Mouse (Mus musculus): ENCODE measurements around the gene Tnfrsf11a. TPM values are rescaled to one million over a fixed set of nuclear protein-coding genes. Genes with fewer than 3 reads are reported as not detected.
"Not testable (repeated sequence)": the region's sequence is repeated elsewhere in the genome, so short reads cannot be mapped to it uniquely, and the experiment has no call there.

Gene Tnfrsf11a
- polyA plus RNA-seq, 1 experiment = 3.1 TPM

GRCm38 (mm10) chr1:105801252-105801651 lies 20.7 kb downstream of the Tnfrsf11a start:
- no peak overlapping the region for H3K4me3 ChIP-seq (ENCODE audit: extremely low read depth, insufficient read depth, insufficient read length)
- no peak for TF ChIP-seq CTCF (IDR thresholded peaks at IDR 0.05; ENCODE audit: extremely low read depth, insufficient read depth, insufficient read length, insufficient replicate concordance)
- no peak for TF ChIP-seq POLR2A (IDR thresholded peaks at IDR 0.05; ENCODE audit: low read depth, low read length)
- no peaks in the 10 kb centered on the region for H3K27me3 ChIP-seq (ENCODE audit: control insufficient read depth, insufficient read depth, low read length)
- no peak overlapping the region for H3K27ac ChIP-seq (ENCODE audit: insufficient read depth, low read length)
- no peaks in the 10 kb centered on the region for H3K36me3 ChIP-seq (ENCODE audit: control insufficient read depth, insufficient read depth, low read length)
- no peaks in the 10 kb centered on the region; the same call in 1 of the 2 replicates for H3K4me1 ChIP-seq (ENCODE audit: control insufficient read depth, insufficient read depth, insufficient read length)
- no peak for DNase-seq (ENCODE audit: low read depth in 1 of 2, low spot score in 2 of 2)

- no peak overlapping the region for H3K4me3 ChIP-seq (ENCODE audit: extremely low read depth, insufficient read depth, insufficient read length)
- H3K27me3 ChIP-seq (ENCODE audit: control insufficient read depth, insufficient read depth, low read length) = no peaks in the 10 kb centered on the region
- DNase-seq (ENCODE audit: low read depth in 1 of 2, low spot score in 2 of 2) = no peak
- 37% methylated on average over 6 of the region's 6 CpGs for WGBS
- TF ChIP-seq CTCF (IDR thresholded peaks at IDR 0.05; ENCODE audit: extremely low read depth, insufficient read depth, insufficient read length, insufficient replicate concordance) (no peak), POLR2A (IDR thresholded peaks at IDR 0.05; ENCODE audit: low read depth, low read length) (no peak)
- no peaks in the 10 kb centered on the region; the same call in 1 of the 2 replicates for H3K4me1 ChIP-seq (ENCODE audit: control insufficient read depth, insufficient read depth, insufficient read length)
- no peak overlapping the region for H3K27ac ChIP-seq (ENCODE audit: insufficient read depth, low read length)
- no peaks in the 10 kb centered on the region for H3K36me3 ChIP-seq (ENCODE audit: control insufficient read depth, insufficient read depth, low read length)
Measured at GRCm38 (mm10) chr1:105802941-105803340, 22.4 kb downstream of the Tnfrsf11a start.

- DNase-seq (ENCODE audit: low read depth in 1 of 2, low spot score in 2 of 2) = no peak
- TF ChIP-seq POLR2A (IDR thresholded peaks at IDR 0.05; ENCODE audit: low read depth, low read length) (no peak), CTCF (IDR thresholded peaks at IDR 0.05; ENCODE audit: extremely low read depth, insufficient read depth, insufficient read length, insufficient replicate concordance) (no peak)
- whole genome bisulfite sequencing = 87% methylated on average over 3 of the region's 3 CpGs
- Histone ChIP-seq H3K4me1 (ENCODE audit: control insufficient read depth, insufficient read depth, insufficient read length) (no peaks in the 10 kb centered on the region; the same call in 1 of the 2 replicates), H3K27ac (ENCODE audit: insufficient read depth, low read length) (no peak overlapping the region), H3K27me3 (ENCODE audit: control insufficient read depth, insufficient read depth, low read length) (no peaks in the 10 kb centered on the region), H3K36me3 (ENCODE audit: control insufficient read depth, insufficient read depth, low read length) (no peaks in the 10 kb centered on the region), H3K4me3 (ENCODE audit: extremely low read depth, insufficient read depth, insufficient read length) (no peak overlapping the region)
Measured at GRCm38 (mm10) chr1:105804285-105804684, 23.8 kb downstream of the Tnfrsf11a start.

- Histone ChIP-seq H3K4me1 (ENCODE audit: control insufficient read depth, insufficient read depth, insufficient read length) (no peaks in the 10 kb centered on the region; the same call in 1 of the 2 replicates), H3K36me3 (ENCODE audit: control insufficient read depth, insufficient read depth, low read length) (no peaks in the 10 kb centered on the region), H3K27me3 (ENCODE audit: control insufficient read depth, insufficient read depth, low read length) (no peaks in the 10 kb centered on the region), H3K4me3 (ENCODE audit: extremely low read depth, insufficient read depth, insufficient read length) (no peak overlapping the region), H3K27ac (ENCODE audit: insufficient read depth, low read length) (no peak overlapping the region)
- WGBS = 58% methylated on average over 4 of the region's 4 CpGs
- no peak for DNase-seq (ENCODE audit: low read depth in 1 of 2, low spot score in 2 of 2)
- TF ChIP-seq POLR2A (IDR thresholded peaks at IDR 0.05; ENCODE audit: low read depth, low read length) (no peak), CTCF (IDR thresholded peaks at IDR 0.05; ENCODE audit: extremely low read depth, insufficient read depth, insufficient read length, insufficient replicate concordance) (no peak)
Measured at GRCm38 (mm10) chr1:105805565-105805964, 25.0 kb downstream of the Tnfrsf11a start.

GRCm38 (mm10) chr1:105807028-105807722 lies 26.7 kb downstream of the Tnfrsf11a start:
- no peak for DNase-seq (ENCODE audit: low read depth in 1 of 2, low spot score in 2 of 2)
- 96% methylated on average over 10 of the region's 10 CpGs for WGBS
- H3K4me1 ChIP-seq (ENCODE audit: control insufficient read depth, insufficient read depth, insufficient read length) = no peaks in the 10 kb centered on the region; the same call in 1 of the 2 replicates
- TF ChIP-seq POLR2A (IDR thresholded peaks at IDR 0.05; ENCODE audit: low read depth, low read length) (no peak), CTCF (IDR thresholded peaks at IDR 0.05; ENCODE audit: extremely low read depth, insufficient read depth, insufficient read length, insufficient replicate concordance) (no peak)
- no peak overlapping the region for H3K4me3 ChIP-seq (ENCODE audit: extremely low read depth, insufficient read depth, insufficient read length)
- H3K27ac ChIP-seq (ENCODE audit: insufficient read depth, low read length) = no peak overlapping the region
- H3K27me3 ChIP-seq (ENCODE audit: control insufficient read depth, insufficient read depth, low read length) = no peaks in the 10 kb centered on the region
- H3K36me3 ChIP-seq (ENCODE audit: control insufficient read depth, insufficient read depth, low read length) = no peaks in the 10 kb centered on the region

- H3K27ac ChIP-seq (ENCODE audit: insufficient read depth, low read length); H3K36me3 ChIP-seq (ENCODE audit: control insufficient read depth, insufficient read depth, low read length); H3K4me3 ChIP-seq (ENCODE audit: extremely low read depth, insufficient read depth, insufficient read length); H3K27me3 ChIP-seq (ENCODE audit: control insufficient read depth, insufficient read depth, low read length); DNase-seq (ENCODE audit: low read depth in 1 of 2, low spot score in 2 of 2); H3K4me1 ChIP-seq (ENCODE audit: control insufficient read depth, insufficient read depth, insufficient read length): not testable (repeated sequence)
Measured at GRCm38 (mm10) chr1:105812027-105812426, 31.5 kb downstream of the Tnfrsf11a start.

- DNase-seq (ENCODE audit: low read depth in 1 of 2, low spot score in 2 of 2) = no peak
- Histone ChIP-seq H3K27me3 (ENCODE audit: control insufficient read depth, insufficient read depth, low read length) (no peaks in the 10 kb centered on the region), H3K4me3 (ENCODE audit: extremely low read depth, insufficient read depth, insufficient read length) (no peak overlapping the region), H3K36me3 (ENCODE audit: control insufficient read depth, insufficient read depth, low read length) (no peaks in the 10 kb centered on the region), H3K27ac (ENCODE audit: insufficient read depth, low read length) (no peak overlapping the region), H3K4me1 (ENCODE audit: control insufficient read depth, insufficient read depth, insufficient read length) (no peaks in the 10 kb centered on the region)
- 64% methylated on average over 20 of the region's 20 CpGs for WGBS
- TF ChIP-seq POLR2A (IDR thresholded peaks at IDR 0.05; ENCODE audit: low read depth, low read length) = no peak
- TF ChIP-seq CTCF (IDR thresholded peaks at IDR 0.05; ENCODE audit: extremely low read depth, insufficient read depth, insufficient read length, insufficient replicate concordance) = no peak
Measured at GRCm38 (mm10) chr1:105812960-105813708, 32.6 kb downstream of the Tnfrsf11a start.
